Mouse (Mus musculus) ES-E14 (cell line): ENCODE results near the gene Zfp36. TPM values are rescaled to one million over a fixed set of nuclear protein-coding genes. Genes with fewer than 3 reads are reported as not detected.

Source experiments
- DNase-seq: peaks from one replicate; pipeline ENCODE4 v3.0.0-alpha.2; 2013; ENCODE audit warnings: low read depth, low spot score
- H3K27ac ChIP-seq: 2 replicates; pipeline ENCODE4 v1.5.1; 2012; ENCODE audit warnings: low read depth, mild to moderate bottlenecking, low read length, moderate library complexity, mixed read lengths; ENCODE audit not compliant: poor library complexity, insufficient read depth, severe bottlenecking
- H3K36me3 ChIP-seq: 2 replicates; pipeline ENCODE4 v1.6.1; 2012; ENCODE audit warnings: mild to moderate bottlenecking, low read length, moderate library complexity, mixed read lengths; ENCODE audit not compliant: control insufficient read depth, poor library complexity, insufficient read depth, severe bottlenecking
- H3K4me1 ChIP-seq, 2 experiments: fragments of 150-350 bp in 1 of 2; sonication (generic) in 1 of 2; 2 replicates each; pipeline ENCODE4 v1.6.1; 2012; ENCODE audit warnings: low read length in 2 of 2, mild to moderate bottlenecking in 1 of 2, mixed read lengths in 1 of 2; ENCODE audit not compliant: control insufficient read depth in 2 of 2, insufficient read depth in 2 of 2, poor library complexity in 1 of 2
- H3K4me3 ChIP-seq, 2 experiments: fragments of 150-350 bp in 1 of 2; sonication (generic) in 1 of 2; 2 replicates each; pipeline ENCODE4 v1.5.1; 2012; ENCODE audit warnings: low read length in 2 of 2, low read depth in 1 of 2, mild to moderate bottlenecking in 1 of 2, mixed read lengths in 1 of 2; ENCODE audit not compliant: insufficient read depth in 1 of 2, poor library complexity in 1 of 2, severe bottlenecking in 1 of 2
- H3K9ac ChIP-seq: 2 replicates; pipeline ENCODE4 v1.6.1; 2012; ENCODE audit warnings: low read depth, mild to moderate bottlenecking, low read length, mixed read lengths; ENCODE audit not compliant: poor library complexity, insufficient read depth, severe bottlenecking
- H3K9me3 ChIP-seq: fragments of 150-350 bp; sonication (generic); 2 replicates; pipeline ENCODE4 v1.6.1; 2012; ENCODE audit warnings: low read depth, mild to moderate bottlenecking, low read length; ENCODE audit not compliant: control insufficient read depth, insufficient read depth
- CHD2 ChIP-seq: IDR thresholded peaks from 2 replicates; pipeline ENCODE4 v1.6.1; 2014; ENCODE audit warnings: mild to moderate bottlenecking, low read depth, low read length, inconsistent platforms
- HCFC1 ChIP-seq: IDR thresholded peaks from 2 replicates; pipeline ENCODE4 v1.6.1; 2012; ENCODE audit warnings: low read length, inconsistent platforms, borderline replicate concordance; ENCODE audit not compliant: insufficient read depth
- MAFK ChIP-seq: IDR thresholded peaks from 2 replicates; pipeline ENCODE4 v1.6.1; 2014; ENCODE audit warnings: mild to moderate bottlenecking, low read depth, low read length, inconsistent platforms; ENCODE audit not compliant: insufficient read depth
- ZC3H11A ChIP-seq: IDR thresholded peaks from 2 replicates; pipeline ENCODE4 v1.6.1; 2012; ENCODE audit warnings: low read depth, mild to moderate bottlenecking, inconsistent platforms, low read length, borderline replicate concordance
- ZNF384 ChIP-seq: IDR thresholded peaks from 2 replicates; pipeline ENCODE4 v1.6.1; 2012; ENCODE audit warnings: low read depth, low read length, inconsistent platforms
- in situ Hi-C, 2 experiments: fragments of 600-800 bp; cut with MboI; formaldehyde crosslinking; loops; one replicate each; pipeline ENCODE4 v1.15.1; 2025; ENCODE audit warnings: low sequenced_read_pairs in 2 of 2, inconsistent platforms in 1 of 2; ENCODE audit not compliant: unreplicated experiment in 2 of 2
- total RNA-seq: library from RNA; depleted of rRNA; stranded (reverse); fragments of 300-350 nt; gene quantifications from 2 replicates; pipeline ENCODE4 v1.2.3, GENCODE M21; 2012; rRNA removed

Zfp36 gene
- total RNA-seq: 3.9 and 5.0 TPM in 2 replicates

GRCm38 (mm10) chr7:28380237-28381016, at the start of gene Zfp36:
Zfp36 (minus strand) TSS chr7:28380253.
- in situ Hi-C loops: no loop called here
- Histone ChIP-seq H3K27ac (peak within 1 kb of the TSS; percentile 95), H3K9me3 (no peaks in the 10 kb centered on the region), H3K4me3 (peak within 1 kb of the TSS; percentile 76 to 87), H3K9ac (peak within 1 kb of the TSS; percentile 85), H3K36me3 (peaks cover 10% of the 10 kb centered on the region), H3K4me1 (peaks cover 15 to 21% of the 10 kb centered on the region in 2 experiments; a peak in 3 of 4 replicates)
- TF ChIP-seq ZNF384 (peak; percentile 47; the same call in 1 of the 2 replicates), CHD2 (no peak), ZC3H11A (no peak)
- no peak for DNase-seq

DNA sequence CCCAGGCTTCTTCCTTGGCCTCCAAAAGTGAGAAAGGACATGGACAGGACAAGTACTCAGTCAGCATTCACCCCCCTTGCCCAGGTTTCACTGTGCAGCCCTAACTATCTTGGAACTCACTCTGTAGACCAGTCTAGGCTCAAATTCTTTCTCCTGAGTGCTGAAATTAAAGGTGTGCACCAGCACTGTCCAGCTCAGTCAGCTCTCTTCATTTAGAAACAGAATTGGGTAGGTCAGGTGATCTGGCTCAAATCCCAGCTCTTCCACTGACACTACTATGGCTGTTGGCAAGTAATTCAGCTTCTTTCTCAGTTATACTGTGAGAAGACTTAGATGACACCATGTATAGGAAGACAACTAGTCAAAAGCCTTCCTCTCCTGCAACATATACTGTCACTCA, 47.7 kb upstream of the Zfp36 start:
- in situ Hi-C loops: no loop called here
- H3K9ac ChIP-seq: no peak overlapping the region
- peaks cover 6% of the 10 kb centered on the region; the same call in 1 of the 2 replicates for H3K36me3 ChIP-seq

DNA sequence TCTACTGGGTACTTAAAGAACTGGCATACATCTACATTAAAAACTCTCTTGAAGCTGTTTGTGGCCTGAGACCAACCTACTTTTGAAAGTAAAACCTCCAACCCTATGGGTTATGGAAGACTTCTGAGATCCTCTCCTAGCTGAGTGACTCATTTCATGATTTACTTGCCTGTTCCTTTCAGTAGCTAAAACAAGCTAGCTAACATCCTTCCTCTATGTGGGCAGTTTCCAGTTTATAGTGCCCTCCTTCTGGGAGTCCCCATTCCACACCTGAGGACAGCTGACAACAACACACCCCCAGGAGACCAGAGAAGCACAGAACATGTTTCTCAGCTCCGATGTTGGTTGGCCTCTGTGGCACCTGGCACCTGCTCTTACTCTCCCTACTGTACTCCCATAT, 43.0 kb upstream of the Zfp36 start:
- no peak overlapping the region for H3K4me3 ChIP-seq
- no peaks in the 10 kb centered on the region for H3K9me3 ChIP-seq
- no peaks in the 10 kb centered on the region; a peak in 1 of 4 replicates for H3K4me1 ChIP-seq
- DNase-seq: no peak
- TF ChIP-seq ZNF384: no peak
- TF ChIP-seq ZC3H11A: no peak
- TF ChIP-seq CHD2: no peak
- no peak overlapping the region for H3K9ac ChIP-seq
- H3K36me3 ChIP-seq: peaks cover 8% of the 10 kb centered on the region
- in situ Hi-C loops: no loop called here
- no peak overlapping the region for H3K27ac ChIP-seq

More for the DNA sequence above, 47.7 kb upstream of the Zfp36 start:
- H3K4me3 ChIP-seq: no peak overlapping the region
- no peak for TF ChIP-seq ZNF384
- no peak for TF ChIP-seq HCFC1
- no peak for TF ChIP-seq MAFK
- no peak for TF ChIP-seq CHD2
- no peak for TF ChIP-seq ZC3H11A
- no peaks in the 10 kb centered on the region for H3K9me3 ChIP-seq
- H3K27ac ChIP-seq: no peak overlapping the region
- no peak for DNase-seq
- no peaks in the 10 kb centered on the region for H3K4me1 ChIP-seq

- TF ChIP-seq HCFC1 (no peak), CHD2 (no peak), ZC3H11A (no peak), ZNF384 (no peak), MAFK (no peak)
- Histone ChIP-seq H3K27ac (no peak overlapping the region), H3K9me3 (no peaks in the 10 kb centered on the region), H3K4me3 (no peak overlapping the region), H3K36me3 (peaks cover 8% of the 10 kb centered on the region), H3K9ac (no peak overlapping the region), H3K4me1 (peaks cover 0 to 2% of the 10 kb centered on the region in 2 experiments; a peak in 1 of 4 replicates)
- in situ Hi-C loops: no loop called here
- no peak for DNase-seq
Observed at GRCm38 (mm10) chr7:28419416-28419815, 39.4 kb upstream of the Zfp36 start.

- DNase-seq: peak; percentile 86
- TF ChIP-seq CHD2 (no peak), ZC3H11A (no peak), ZNF384 (no peak), HCFC1 (no peak), MAFK (no peak)
- H3K4me3 ChIP-seq: no peak overlapping the region
- H3K9me3 ChIP-seq: no peaks in the 10 kb centered on the region
- in situ Hi-C loops: no loop called here
- peak overlapping the region; percentile 69 for H3K27ac ChIP-seq
- H3K9ac ChIP-seq: peak overlapping the region; percentile 22; the same call in 1 of the 2 replicates
- peaks cover 11% of the 10 kb centered on the region for H3K36me3 ChIP-seq
- peaks cover 0 to 2% of the 10 kb centered on the region in 2 experiments; a peak in 1 of 4 replicates for H3K4me1 ChIP-seq
Observed at GRCm38 (mm10) chr7:28418096-28418670, 38.1 kb upstream of the Zfp36 start.
